Mouse (Mus musculus): Measurements from ENCODE around the gene Gmeb2.

Gene Gmeb2

DNA sequence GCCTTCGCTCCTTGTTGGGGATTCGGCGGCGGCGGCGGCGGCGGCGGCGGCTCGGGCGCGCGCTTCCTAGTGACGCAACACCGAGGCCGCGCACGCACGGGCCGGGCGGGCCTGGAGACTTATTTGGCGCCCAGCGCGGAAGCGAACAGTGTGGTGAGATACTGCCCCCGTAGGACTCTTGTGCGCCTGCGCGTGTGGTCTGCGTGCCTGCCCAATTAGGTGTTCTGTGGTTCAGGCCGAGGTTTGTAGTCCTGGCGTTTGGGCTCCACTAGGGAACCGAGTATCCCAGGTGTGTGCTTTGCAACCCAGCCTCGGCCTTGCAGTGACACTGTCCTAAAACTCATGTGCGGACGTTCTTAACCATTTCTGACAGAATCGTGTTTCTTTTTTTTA lies at the start of gene Gmeb2:
TSS of gene Gmeb2 (minus strand) at position 78 of the 393 bp plus-strand sequence.
- peak in 1 of 2 experiments; percentile 91 for DNase-seq (ENCODE audit: low spot score in 2 of 2)

DNA sequence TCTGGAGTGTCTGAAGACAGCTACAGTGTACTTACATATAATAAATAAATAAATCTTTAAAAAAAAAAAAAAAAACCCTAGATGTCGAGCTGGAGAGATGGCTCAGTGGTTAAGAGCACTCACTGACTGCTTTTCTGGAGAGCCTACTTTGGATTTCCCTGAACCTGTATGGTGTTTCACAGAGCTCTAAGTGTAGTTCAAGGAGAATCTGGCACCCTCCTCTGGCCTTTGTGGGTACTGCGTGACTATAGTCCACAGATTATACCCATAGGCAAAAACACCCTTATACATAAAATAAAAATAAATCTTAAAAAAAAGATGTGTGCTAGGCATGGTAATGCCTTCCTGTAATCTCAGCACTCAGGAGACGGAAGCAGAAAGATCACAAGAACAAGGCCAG lies 46.2 kb upstream of the Gmeb2 start:
- DNase-seq (ENCODE audit: low spot score in 2 of 2) = peak in 1 of 2 experiments; percentile 53

DNA sequence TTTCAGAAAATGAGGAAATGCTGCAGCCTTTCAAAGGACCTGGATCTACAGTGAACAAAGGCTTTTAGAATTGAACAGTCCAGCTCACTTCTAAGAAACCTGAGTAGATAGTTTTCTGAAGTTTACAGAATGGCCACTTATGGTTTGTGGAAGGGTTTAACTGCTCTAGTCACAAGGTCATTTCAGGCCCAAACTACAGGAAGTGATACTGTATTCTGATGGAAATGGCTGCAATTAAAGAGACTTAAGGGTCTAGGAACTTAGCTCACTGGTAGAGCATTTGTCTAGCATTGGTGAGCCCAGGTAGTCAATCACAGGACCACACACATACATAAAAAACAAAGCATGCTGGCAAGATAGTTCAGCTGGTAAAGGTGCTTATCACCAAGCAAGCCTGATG lies 44.7 kb upstream of the Gmeb2 start:
- DNase-seq (ENCODE audit: low spot score in 2 of 2) = no peak

- no peak for DNase-seq (ENCODE audit: low spot score in 2 of 2)
These were observed 38.3 kb upstream of the Gmeb2 start for GRCm38 (mm10) chr2:181326098-181326497.

DNA sequence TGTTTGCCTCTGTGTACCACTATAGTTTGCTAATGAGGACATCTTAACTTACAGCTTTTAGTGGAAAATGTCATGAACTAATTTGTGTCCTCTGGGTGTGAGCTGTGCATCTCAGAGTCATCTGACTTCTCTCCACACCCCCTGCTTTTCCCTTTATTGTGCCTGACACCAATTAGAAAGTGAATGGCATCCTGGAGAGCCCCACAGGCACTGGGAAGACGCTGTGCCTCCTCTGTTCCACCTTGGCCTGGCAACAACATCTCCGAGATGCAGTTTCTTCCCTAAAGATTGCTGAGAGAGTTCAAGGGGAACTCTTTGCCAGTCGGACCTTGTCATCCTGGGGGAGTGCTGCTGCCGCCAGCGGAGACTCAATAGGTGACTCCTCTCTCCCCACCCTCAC lies 34.3 kb upstream of the Gmeb2 start:
- no peak for DNase-seq (ENCODE audit: low spot score in 2 of 2)

DNA sequence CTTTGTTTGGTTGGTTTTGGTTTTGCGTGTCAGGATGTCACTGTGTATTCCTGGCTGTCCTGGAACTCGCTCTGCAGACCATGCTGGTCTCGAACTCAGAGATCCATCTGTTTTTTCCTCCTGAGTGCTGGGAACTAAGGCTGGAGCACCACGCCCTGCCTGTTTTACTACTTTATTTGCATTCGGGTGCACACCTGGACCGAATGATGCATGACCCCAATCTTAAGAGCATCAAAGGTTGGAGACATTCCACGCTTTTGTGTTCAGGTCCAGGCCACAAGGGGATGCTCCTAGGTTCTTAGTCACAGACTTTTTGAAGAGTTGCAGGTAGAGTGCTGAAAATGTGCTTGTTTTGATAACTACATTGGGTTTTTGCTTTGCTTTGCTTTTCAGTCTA lies 32.3 kb upstream of the Gmeb2 start:
- DNase-seq (ENCODE audit: low spot score in 2 of 2) = no peak

DNA sequence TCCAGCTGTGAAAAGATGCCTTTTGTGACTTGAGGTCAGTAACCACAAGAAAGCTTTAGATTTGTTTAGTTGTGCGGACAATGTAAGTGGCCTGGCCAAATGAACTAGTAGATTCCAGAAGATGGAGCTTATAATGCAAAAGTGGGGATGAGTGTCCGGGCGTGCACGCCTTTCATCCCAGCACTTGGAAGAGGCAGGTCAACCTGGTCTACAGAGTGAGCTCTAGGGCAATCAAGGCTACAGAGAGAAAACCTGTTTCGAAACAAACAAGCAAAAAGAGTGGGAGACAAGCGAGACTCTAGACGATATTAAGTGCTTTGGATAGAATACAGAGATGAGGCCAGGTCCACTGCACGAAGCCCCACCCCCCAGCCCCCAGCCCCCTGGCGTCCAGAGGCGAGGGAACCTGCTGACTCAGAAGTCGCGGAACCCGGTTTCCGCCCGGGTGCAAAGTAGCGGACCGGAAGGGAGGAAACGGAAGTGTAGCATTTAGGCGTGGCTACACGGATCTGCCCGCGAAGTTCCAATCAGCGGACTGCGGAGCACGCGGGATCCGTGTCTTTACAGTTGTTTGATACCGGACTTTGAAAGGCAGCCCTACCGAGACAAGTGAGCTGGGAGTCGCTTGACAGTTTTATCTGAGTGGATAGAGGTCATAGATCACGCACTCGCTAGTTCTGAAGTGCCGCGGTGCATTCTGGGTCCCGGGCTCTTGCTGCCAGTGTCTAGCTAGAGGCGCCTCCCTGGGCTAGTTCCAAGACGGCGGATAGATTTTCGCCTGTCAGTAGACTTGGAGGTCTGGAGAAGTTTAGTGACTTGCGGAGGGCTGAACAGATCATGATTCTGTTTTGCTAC lies 31.6 kb upstream of the Gmeb2 start, which contains the start of gene Rtel1:
TSS of gene Rtel1 (plus strand) at position 492 of the 855 bp plus-strand sequence.
- peak; percentile 62 to 78 for DNase-seq (ENCODE audit: low spot score in 2 of 2)

GRCm38 (mm10) chr2:181314080-181314810 lies 26.4 kb upstream of the Gmeb2 start, which contains the start of gene Stmn3:
Gene Stmn3, minus strand, starts transcription at chr2:181314500.
- DNase-seq (ENCODE audit: low spot score in 2 of 2) = peak in 1 of 2 experiments; percentile 23

GRCm38 (mm10) chr2:181313344-181314079 lies 25.7 kb upstream of the Gmeb2 start:
- DNase-seq (ENCODE audit: low spot score in 2 of 2) = no peak

GRCm38 (mm10) chr2:181313006-181313343 lies 25.1 kb upstream of the Gmeb2 start:
- no peak for DNase-seq (ENCODE audit: low spot score in 2 of 2)

GRCm38 (mm10) chr2:181312435-181312834 lies 24.6 kb upstream of the Gmeb2 start:
- no peak for DNase-seq (ENCODE audit: low spot score in 2 of 2)

DNA sequence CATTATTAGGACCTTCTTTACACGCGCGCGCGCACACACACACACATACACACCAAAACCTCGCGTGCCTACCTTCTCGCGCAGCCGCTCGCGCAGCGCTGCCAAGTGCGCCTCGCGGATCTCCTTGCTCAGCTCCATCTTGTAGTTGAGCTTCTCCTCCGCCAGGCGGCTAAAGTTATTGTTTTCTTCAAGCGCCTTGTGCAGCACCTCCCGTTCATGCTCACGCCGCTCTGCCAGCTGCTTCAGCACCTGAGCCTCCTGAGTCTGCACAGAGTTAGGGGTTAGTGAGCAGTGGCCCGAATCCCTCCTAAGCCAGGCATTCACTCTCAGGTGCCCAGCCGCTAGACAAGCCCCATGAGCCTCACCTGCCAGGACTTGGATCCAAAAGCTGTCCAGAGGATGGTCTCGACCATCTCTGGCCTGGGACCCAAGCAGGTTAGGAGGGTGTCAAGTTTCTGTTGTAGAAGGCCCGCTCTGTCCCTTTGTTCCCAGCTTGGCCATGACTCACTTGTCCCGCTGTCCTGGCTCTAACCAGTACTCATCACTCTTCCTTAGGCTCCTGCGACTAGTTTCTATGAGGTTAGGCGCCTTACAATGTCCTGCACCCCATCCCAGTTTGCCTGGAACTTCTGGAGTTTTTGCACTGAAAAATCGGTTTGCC lies 19.4 kb upstream of the Gmeb2 start:
- peak in 1 of 2 experiments; percentile 20 for DNase-seq (ENCODE audit: low spot score in 2 of 2)

DNA sequence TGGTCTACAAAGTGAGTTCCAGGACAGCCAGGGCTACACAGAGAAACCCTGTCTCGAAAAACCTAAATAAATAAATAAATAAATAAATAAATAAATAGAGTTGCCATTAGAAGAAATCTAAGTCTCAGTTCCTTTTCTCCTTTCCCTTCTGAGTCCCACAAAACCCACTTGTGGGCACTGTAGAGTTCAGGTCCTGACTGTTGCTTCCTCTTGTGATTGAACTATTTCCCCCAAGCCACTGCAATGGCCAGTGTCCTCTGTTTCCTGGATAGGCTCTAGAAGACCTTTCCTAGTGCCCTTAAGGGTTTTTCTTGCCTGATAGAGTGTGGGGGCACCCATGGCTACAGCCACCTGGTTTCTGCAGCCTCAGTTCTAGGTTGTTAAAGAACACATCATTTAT lies 17.1 kb upstream of the Gmeb2 start:
- no peak for DNase-seq (ENCODE audit: low spot score in 2 of 2)

- no peak for DNase-seq (ENCODE audit: low spot score in 2 of 2)
These were observed 14.2 kb upstream of the Gmeb2 start for GRCm38 (mm10) chr2:181302041-181302440.

- DNase-seq (ENCODE audit: low spot score in 2 of 2) = no peak
These were observed 3.1 kb upstream of the Gmeb2 start for GRCm38 (mm10) chr2:181290937-181291336.

GRCm38 (mm10) chr2:181288691-181289090 lies 856 bp upstream of the Gmeb2 start:
- no peak for DNase-seq (ENCODE audit: low spot score in 2 of 2)

DNA sequence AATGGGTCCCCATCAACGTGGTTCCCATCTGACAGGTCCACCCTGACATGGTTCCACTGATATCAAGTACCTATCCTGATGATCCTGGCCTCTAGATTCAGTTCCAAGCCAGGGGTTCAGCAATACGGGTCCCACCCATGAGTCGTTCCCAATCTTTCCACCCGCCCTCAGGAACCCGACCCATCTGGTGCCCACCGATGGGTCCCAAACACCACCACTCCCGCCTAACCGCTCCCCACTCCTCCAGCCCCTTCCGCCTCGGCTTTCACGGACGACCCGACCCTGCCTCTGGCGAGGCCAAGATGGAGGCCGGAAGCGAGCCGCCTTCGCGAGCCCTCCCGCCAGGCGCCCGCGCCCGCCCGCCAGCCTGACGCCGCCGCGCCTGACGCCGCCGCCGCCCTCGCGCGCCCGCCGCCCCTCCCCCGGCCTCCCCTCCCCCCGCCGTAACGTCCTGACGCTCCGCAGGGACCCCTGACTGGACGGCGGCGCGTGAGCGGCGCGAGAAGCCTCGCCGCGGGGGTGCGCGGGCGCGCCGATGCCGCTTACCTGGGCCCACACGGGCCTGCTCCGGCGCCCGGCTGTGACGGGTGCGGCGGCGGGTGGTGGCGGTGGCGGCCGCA lies 387 bp downstream of the Gmeb2 start:
- peak; percentile 78 to 79 for DNase-seq (ENCODE audit: low spot score in 2 of 2)

GRCm38 (mm10) chr2:181286629-181287337 lies 1.1 kb downstream of the Gmeb2 start:
- no peak for DNase-seq (ENCODE audit: low spot score in 2 of 2)

DNA sequence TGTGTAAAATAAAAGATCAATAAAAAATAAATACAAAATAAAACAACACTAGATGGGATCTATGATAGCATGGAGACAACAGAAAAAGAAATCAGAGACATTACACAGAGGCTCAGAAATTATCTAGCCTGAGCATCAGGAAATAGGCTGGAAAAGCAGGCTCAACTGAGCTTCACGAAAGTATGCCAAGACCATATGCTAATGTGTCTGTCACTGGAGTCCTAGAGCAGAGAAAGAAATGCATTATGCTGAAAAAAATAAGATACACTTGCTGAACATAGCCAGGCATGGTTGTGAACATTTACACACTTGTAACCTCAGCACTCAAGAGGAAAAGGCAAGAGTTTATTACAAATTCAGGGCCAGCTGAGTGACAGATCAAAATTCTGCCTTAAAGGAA lies 7.9 kb downstream of the Gmeb2 start:
- DNase-seq (ENCODE audit: low spot score in 2 of 2) = no peak

- DNase-seq (ENCODE audit: low spot score in 2 of 2) = no peak
These were observed 10.0 kb downstream of the Gmeb2 start for GRCm38 (mm10) chr2:181277866-181278265.

DNA sequence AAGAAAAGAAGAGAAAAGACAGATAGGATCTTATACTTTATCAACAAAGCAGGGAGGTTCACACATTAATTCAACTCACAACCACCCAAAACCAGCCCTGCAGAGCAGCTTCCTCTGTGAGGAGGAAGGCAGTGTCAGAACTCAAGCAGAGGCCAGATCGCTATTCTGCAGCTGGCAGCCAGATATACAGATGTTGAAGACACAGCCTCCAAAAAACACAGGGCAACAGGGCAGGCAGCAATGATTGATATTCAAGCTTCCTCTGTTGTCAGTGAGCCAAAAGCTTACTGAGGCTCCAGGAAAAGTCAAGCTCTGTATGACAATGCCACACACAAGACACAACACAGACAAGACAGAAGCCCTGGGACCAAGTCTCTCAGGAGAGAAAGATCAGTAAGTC lies 11.1 kb downstream of the Gmeb2 start:
- no peak for DNase-seq (ENCODE audit: low spot score in 2 of 2)

Measured in urinary bladder, adult 18-20 months (tissue).